Mouse (Mus musculus): ENCODE measurements around the gene Bmpr1a. TPM values are rescaled to one million over a fixed set of nuclear protein-coding genes. Genes with fewer than 3 reads are reported as not detected.

The Bmpr1a gene
- polyA plus RNA-seq, 1 experiment from 2014 or later: 21.4 TPM

DNA sequence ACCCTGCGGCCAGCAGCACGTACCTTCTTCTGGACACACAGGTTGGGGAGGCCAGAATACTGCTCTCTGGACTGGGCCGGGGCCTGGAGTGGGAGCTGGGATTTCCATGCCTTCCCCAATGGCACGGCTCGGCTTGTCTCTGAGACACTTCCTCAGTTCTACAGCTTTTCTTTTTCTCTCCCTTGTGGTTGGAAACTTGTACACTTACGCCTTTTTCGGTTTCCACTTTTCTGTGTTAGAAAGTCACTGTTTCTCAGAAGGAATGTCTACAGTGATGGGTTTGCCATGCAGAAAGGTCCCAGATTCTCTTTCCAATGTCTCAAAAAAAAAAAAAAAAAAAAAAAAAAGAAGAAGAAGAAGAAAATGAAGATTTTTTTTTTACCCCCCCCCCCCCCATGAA is 99.7 kb downstream of the Bmpr1a start:
- Histone ChIP-seq H3K9me3 (no peaks in the 10 kb centered on the region), H3K4me2 (no peak overlapping the region), H3K4me1 (replicated peaks) (no peaks in the 10 kb centered on the region), H3K36me3 (peaks cover 3% of the 10 kb centered on the region; the same call in 1 of the 2 replicates), H3K9ac (no peak overlapping the region), H3K27me3 (no peaks in the 10 kb centered on the region), H3K27ac (replicated peaks) (no peak overlapping the region), H3K4me3 (no peak overlapping the region)
- 95% methylated on average over 7 of the region's 7 CpGs for WGBS
- ATAC-seq (ENCODE audit: low FRiP score, low read depth): no peak

GRCm38 (mm10) chr14:34402871-34403270 is 100.3 kb downstream of the Bmpr1a start:
- WGBS: 84% methylated on average over 8 of the region's 8 CpGs
- H3K4me3 ChIP-seq: no peak overlapping the region
- peaks cover 3% of the 10 kb centered on the region; the same call in 1 of the 2 replicates for H3K36me3 ChIP-seq
- H3K9ac ChIP-seq: no peak overlapping the region
- no peaks in the 10 kb centered on the region for H3K27me3 ChIP-seq
- H3K27ac ChIP-seq (replicated peaks): no peak overlapping the region
- ATAC-seq (ENCODE audit: low FRiP score, low read depth): no peak
- H3K4me2 ChIP-seq: no peak overlapping the region
- no peaks in the 10 kb centered on the region for H3K4me1 ChIP-seq (replicated peaks)
- no peaks in the 10 kb centered on the region for H3K9me3 ChIP-seq

- Histone ChIP-seq H3K4me3 (no peak overlapping the region), H3K9ac (no peak overlapping the region)
Observed at GRCm38 (mm10) chr14:34401135-34401534, 102.0 kb downstream of the Bmpr1a start.

DNA sequence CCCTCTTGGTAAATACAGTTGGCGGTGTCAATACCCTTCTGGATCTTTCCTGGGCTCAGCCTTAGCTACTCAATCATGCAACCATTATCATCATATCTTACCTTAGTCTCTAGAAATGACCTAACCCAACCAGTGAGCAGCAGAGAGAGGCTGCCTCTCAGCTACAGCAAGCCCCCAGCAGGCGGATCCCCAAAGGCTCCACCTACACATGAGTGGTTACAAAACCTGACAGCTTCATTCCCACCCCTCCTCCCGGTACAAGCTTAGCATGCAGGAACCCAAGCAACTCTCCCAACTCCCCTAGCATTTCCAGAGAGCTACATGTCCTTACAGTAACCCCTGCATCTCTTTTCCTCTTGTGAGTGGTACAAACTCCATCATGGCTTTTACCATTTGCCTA is 103.1 kb downstream of the Bmpr1a start:
- H3K4me2 ChIP-seq: no peak overlapping the region
- H3K9me3 ChIP-seq: no peaks in the 10 kb centered on the region
- H3K4me3 ChIP-seq: no peak overlapping the region
- ATAC-seq (ENCODE audit: low FRiP score, low read depth): no peak
- H3K27ac ChIP-seq (replicated peaks): no peak overlapping the region
- 90% methylated on average over 3 of the region's 3 CpGs for WGBS
- no peaks in the 10 kb centered on the region; the same call in 1 of the 2 replicates for H3K36me3 ChIP-seq
- no peak overlapping the region for H3K9ac ChIP-seq
- H3K27me3 ChIP-seq: no peaks in the 10 kb centered on the region
- no peaks in the 10 kb centered on the region for H3K4me1 ChIP-seq (replicated peaks)

More at GRCm38 (mm10) chr14:34401135-34401534, 102.0 kb downstream of the Bmpr1a start:
- Histone ChIP-seq H3K9me3 (no peaks in the 10 kb centered on the region), H3K27ac (replicated peaks) (no peak overlapping the region), H3K4me2 (no peak overlapping the region), H3K4me1 (replicated peaks) (no peaks in the 10 kb centered on the region), H3K27me3 (no peaks in the 10 kb centered on the region), H3K36me3 (no peaks in the 10 kb centered on the region; the same call in 1 of the 2 replicates)
- 54% methylated on average over 6 of the region's 6 CpGs for WGBS
- ATAC-seq (ENCODE audit: low FRiP score, low read depth): no peak

DNA sequence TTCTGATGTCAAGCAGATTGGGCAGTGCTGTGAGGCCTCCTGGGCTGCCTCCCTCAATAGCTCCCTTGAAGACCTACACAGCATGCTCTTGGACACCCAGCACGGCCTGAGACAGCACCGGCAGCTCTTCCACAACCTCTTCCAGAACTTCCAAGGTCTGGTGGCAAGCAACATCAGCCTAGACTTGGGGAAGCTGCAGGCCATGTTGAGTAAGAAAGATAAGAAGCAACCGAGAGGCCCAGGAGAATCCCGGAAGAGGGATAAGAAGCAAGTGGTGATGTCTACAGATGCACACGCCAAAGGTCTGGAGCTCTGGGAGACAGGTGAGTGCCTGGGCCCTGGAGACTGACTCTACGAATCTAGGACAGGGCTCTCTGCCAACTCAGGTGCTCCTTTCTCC is 103.8 kb downstream of the Bmpr1a start:
- ATAC-seq (ENCODE audit: low FRiP score, low read depth): no peak
- Histone ChIP-seq H3K9me3 (no peaks in the 10 kb centered on the region), H3K36me3 (no peaks in the 10 kb centered on the region; the same call in 1 of the 2 replicates), H3K27ac (replicated peaks) (no peak overlapping the region), H3K4me1 (replicated peaks) (no peaks in the 10 kb centered on the region), H3K4me3 (no peak overlapping the region), H3K27me3 (no peaks in the 10 kb centered on the region), H3K4me2 (no peak overlapping the region), H3K9ac (no peak overlapping the region)
- WGBS: 96% methylated on average over 6 of the region's 6 CpGs

DNA sequence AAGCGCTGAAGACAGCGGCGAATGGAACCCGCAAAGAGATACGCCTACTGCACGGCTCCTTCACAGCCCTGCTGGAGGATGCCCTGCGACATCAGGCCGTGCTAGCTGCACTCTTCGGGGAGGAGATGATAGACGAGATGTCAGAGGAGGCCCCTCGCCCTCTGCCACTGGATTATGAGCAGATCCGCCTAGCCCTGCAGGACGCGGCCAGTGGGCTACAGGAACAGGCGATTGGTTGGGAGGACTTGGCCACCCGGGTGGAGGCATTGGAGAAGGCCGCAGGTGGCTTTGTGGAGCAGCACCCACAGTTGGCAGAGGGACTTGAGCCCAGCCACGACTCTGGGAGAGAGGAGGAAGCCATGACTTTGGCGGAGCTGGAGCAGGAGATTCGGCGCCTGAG is 104.2 kb downstream of the Bmpr1a start:
- H3K9me3 ChIP-seq: no peaks in the 10 kb centered on the region
- no peaks in the 10 kb centered on the region; the same call in 1 of the 2 replicates for H3K36me3 ChIP-seq
- 94% methylated on average over 21 of the region's 21 CpGs for WGBS
- no peak overlapping the region for H3K9ac ChIP-seq
- H3K4me3 ChIP-seq: no peak overlapping the region
- no peaks in the 10 kb centered on the region for H3K27me3 ChIP-seq
- H3K27ac ChIP-seq (replicated peaks): no peak overlapping the region
- no peaks in the 10 kb centered on the region for H3K4me1 ChIP-seq (replicated peaks)
- ATAC-seq (ENCODE audit: low FRiP score, low read depth): no peak
- no peak overlapping the region for H3K4me2 ChIP-seq

DNA sequence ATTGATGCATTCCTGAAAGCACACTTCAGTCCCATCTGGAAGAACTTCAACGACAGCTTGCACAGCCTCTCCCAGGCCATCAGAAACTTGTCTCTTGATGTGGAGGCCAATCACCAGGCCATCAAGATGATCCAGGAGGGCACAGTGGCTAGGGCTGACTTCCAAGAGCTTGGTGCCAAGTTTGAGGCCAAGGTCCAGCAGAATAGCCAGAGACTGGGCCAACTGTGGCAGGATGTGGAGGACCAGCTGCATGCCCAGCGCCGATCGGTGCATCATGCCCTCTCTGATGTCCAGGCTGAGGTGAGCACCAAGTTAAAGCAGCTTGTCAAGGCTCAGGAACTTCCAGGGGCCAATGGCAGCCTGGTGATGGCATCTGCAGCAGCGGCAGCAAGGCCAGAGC is 105.3 kb downstream of the Bmpr1a start:
- no peaks in the 10 kb centered on the region for H3K4me1 ChIP-seq (replicated peaks)
- no peak overlapping the region for H3K4me3 ChIP-seq
- H3K27ac ChIP-seq (replicated peaks): no peak overlapping the region
- H3K27me3 ChIP-seq: no peaks in the 10 kb centered on the region
- 91% methylated on average over 5 of the region's 5 CpGs for WGBS
- no peak overlapping the region for H3K9ac ChIP-seq
- ATAC-seq (ENCODE audit: low FRiP score, low read depth): no peak
- H3K36me3 ChIP-seq: no peaks in the 10 kb centered on the region; the same call in 1 of the 2 replicates
- H3K9me3 ChIP-seq: no peaks in the 10 kb centered on the region
- no peak overlapping the region for H3K4me2 ChIP-seq

GRCm38 (mm10) chr14:34393295-34393694 is 109.8 kb downstream of the Bmpr1a start:
- no peak for ATAC-seq (ENCODE audit: low FRiP score, low read depth)
- Histone ChIP-seq H3K27me3 (no peaks in the 10 kb centered on the region), H3K4me2 (no peak overlapping the region), H3K4me1 (replicated peaks) (no peaks in the 10 kb centered on the region), H3K4me3 (no peak overlapping the region), H3K27ac (replicated peaks) (no peak overlapping the region), H3K36me3 (no peaks in the 10 kb centered on the region), H3K9me3 (no peaks in the 10 kb centered on the region), H3K9ac (no peak overlapping the region)
- WGBS: 54% methylated on average over 4 of the region's 4 CpGs

- Histone ChIP-seq H3K4me2 (no peak overlapping the region), H3K4me1 (replicated peaks) (peaks cover 7% of the 10 kb centered on the region; the same call in 1 of the 2 replicates), H3K9me3 (no peaks in the 10 kb centered on the region), H3K27ac (replicated peaks) (no peak overlapping the region), H3K27me3 (no peaks in the 10 kb centered on the region), H3K4me3 (no peak overlapping the region), H3K9ac (no peak overlapping the region), H3K36me3 (no peaks in the 10 kb centered on the region)
- ATAC-seq (ENCODE audit: low FRiP score, low read depth): no peak
- WGBS: 94% methylated on average over 9 of the region's 9 CpGs
Observed at GRCm38 (mm10) chr14:34382921-34383704, 120.0 kb downstream of the Bmpr1a start.

DNA sequence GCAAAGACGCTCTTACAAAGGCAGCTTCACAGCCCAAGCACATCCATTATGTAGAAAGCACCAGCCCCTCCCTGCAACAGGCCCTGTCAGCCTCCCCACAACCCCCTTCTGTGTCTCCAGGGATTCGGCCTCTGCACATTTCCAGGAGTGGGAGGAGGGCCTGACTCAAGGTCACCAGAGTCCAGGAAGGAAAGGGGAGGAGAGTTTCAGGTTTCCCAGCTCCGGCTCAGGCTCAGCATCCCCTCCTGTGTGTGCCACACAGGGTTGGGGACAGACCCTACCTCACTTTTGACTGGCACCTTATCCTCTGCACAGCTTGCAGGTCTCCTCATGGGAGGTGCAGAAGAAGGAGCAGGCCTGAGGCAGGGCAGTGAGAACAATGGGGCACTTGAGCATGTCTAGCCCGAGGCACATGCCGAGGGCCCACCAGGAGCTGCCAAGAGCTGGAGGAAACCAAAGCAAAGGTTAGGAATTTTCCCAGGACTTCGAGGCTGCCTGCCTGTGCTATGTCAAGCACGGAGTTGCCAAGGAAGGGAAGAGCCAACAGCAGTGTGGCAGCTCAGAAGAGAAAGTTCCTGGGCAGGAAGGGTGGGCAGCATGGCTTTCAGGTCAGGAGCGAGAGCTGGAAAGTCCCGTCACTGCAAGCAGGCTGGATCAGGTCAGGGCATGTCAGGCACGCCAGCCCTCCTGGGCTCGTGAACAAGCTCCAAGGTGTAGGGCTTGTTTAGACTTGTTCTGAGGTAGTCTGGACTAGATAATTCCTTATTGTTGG is 124.4 kb downstream of the Bmpr1a start:
- peaks cover 17% of the 10 kb centered on the region for H3K4me1 ChIP-seq (replicated peaks)
- no peak overlapping the region for H3K9ac ChIP-seq
- H3K4me2 ChIP-seq: no peak overlapping the region
- H3K36me3 ChIP-seq: no peaks in the 10 kb centered on the region
- peak; percentile 77 for ATAC-seq (ENCODE audit: low FRiP score, low read depth)
- peak overlapping the region; percentile 70 for H3K27ac ChIP-seq (replicated peaks)
- no peaks in the 10 kb centered on the region for H3K27me3 ChIP-seq
- no peak overlapping the region for H3K4me3 ChIP-seq
- WGBS: 35% methylated on average over 11 of the region's 11 CpGs
- H3K9me3 ChIP-seq: no peaks in the 10 kb centered on the region

DNA sequence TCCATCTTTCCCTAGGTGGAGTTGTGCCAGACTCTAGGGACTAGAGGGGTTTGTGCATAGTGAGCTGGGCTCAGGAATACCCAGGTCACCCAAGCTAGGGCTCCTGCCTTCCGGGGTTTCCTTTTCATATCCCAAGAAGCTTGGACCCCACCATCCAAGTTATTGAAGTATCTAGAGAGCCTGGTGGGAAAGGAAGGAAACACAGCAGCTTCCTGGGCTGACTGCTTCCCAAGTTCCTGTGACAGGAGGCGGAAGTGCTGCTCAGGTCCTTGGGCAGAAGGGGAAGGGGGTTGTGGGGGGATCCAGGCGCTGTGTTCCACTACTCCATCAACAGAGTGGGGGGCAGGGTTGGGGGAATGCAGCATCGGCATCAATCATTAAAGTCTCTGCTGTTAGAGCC is 126.0 kb downstream of the Bmpr1a start:
- no peaks in the 10 kb centered on the region for H3K27me3 ChIP-seq
- no peak overlapping the region for H3K27ac ChIP-seq (replicated peaks)
- no peaks in the 10 kb centered on the region for H3K36me3 ChIP-seq
- H3K4me2 ChIP-seq: peak overlapping the region; percentile 0; the same call in 1 of the 2 replicates
- no peak for ATAC-seq (ENCODE audit: low FRiP score, low read depth)
- WGBS: 93% methylated on average over 4 of the region's 4 CpGs
- H3K9me3 ChIP-seq: no peaks in the 10 kb centered on the region
- no peak overlapping the region for H3K4me3 ChIP-seq
- H3K4me1 ChIP-seq (replicated peaks): peaks cover 17% of the 10 kb centered on the region
- no peak overlapping the region for H3K9ac ChIP-seq

GRCm38 (mm10) chr14:34375941-34376340 is 127.2 kb downstream of the Bmpr1a start:
- Histone ChIP-seq H3K36me3 (no peaks in the 10 kb centered on the region), H3K9ac (no peak overlapping the region), H3K9me3 (no peaks in the 10 kb centered on the region), H3K4me1 (replicated peaks) (peaks cover 17% of the 10 kb centered on the region), H3K27ac (replicated peaks) (no peak overlapping the region), H3K4me3 (no peak overlapping the region), H3K27me3 (no peaks in the 10 kb centered on the region), H3K4me2 (no peak overlapping the region)
- WGBS: 86% methylated on average over 5 of the region's 5 CpGs
- no peak for ATAC-seq (ENCODE audit: low FRiP score, low read depth)
